Mouse (Mus musculus): ENCODE measurements around the gene Olfr625-ps1. TPM values are rescaled to one million over a fixed set of nuclear protein-coding genes. Genes with fewer than 3 reads are reported as not detected.
"Not testable (repeated sequence)": the region's sequence is repeated elsewhere in the genome, so short reads cannot be mapped to it uniquely, and the experiment has no call there.

The Olfr625-ps1 gene
- total and polyA plus RNA-seq, 3 experiments, result not detected

GRCm38 (mm10) chr7:103699469-103699868, 16.9 kb downstream of the Olfr625-ps1 start:
- no peak for TF ChIP-seq GATA1 (IDR thresholded peaks at IDR 0.05; ENCODE audit: borderline replicate concordance, low read length)
- TF ChIP-seq TAL1 (conservative IDR thresholded peaks at IDR 0.05; ENCODE audit: low read depth, low read length), result no peak
- TF ChIP-seq GATA2 (IDR thresholded peaks at IDR 0.05; ENCODE audit: borderline replicate concordance, low read depth, low read length), result no peak
- no peak for TF ChIP-seq POLR2AphosphoS5 (IDR thresholded peaks at IDR 0.05; ENCODE audit: insufficient replicate concordance, low read depth, low read length)
- no peak for TF ChIP-seq CTCF (IDR thresholded peaks at IDR 0.05; ENCODE audit: low read depth, low read length)
- Histone ChIP-seq H3K4me3 (ENCODE audit: low read depth, low read length) (no peak overlapping the region), H3K4me1 (ENCODE audit: insufficient read depth, low read depth, low read length) (no peaks in the 10 kb centered on the region), H3K36me3 (replicated peaks) (no peaks in the 10 kb centered on the region), H3K27me3 (ENCODE audit: insufficient read depth, low read length) (no peaks in the 10 kb centered on the region), H3K9me3 (replicated peaks) (no peaks in the 10 kb centered on the region)
- no peak for ATAC-seq (ENCODE audit: extremely low read depth, insufficient number of reproducible peaks, low FRiP score, poor library complexity, severe bottlenecking)
- no peak for DNase-seq (ENCODE audit: low spot score)

GRCm38 (mm10) chr7:103712024-103712423, 29.5 kb downstream of the Olfr625-ps1 start:
- Histone ChIP-seq H3K27me3 (ENCODE audit: insufficient read depth, low read length) (no peaks in the 10 kb centered on the region), H3K9me3 (replicated peaks) (no peaks in the 10 kb centered on the region), H3K36me3 (replicated peaks) (no peaks in the 10 kb centered on the region), H3K4me3 (ENCODE audit: low read depth, low read length) (no peak overlapping the region), H3K4me1 (ENCODE audit: insufficient read depth, low read depth, low read length) (no peaks in the 10 kb centered on the region)
- ATAC-seq (ENCODE audit: extremely low read depth, insufficient number of reproducible peaks, low FRiP score, poor library complexity, severe bottlenecking) (no peak), DNase-seq (ENCODE audit: low spot score) (no peak)
- TF ChIP-seq CTCF (IDR thresholded peaks at IDR 0.05; ENCODE audit: low read depth, low read length), result no peak
- no peak for TF ChIP-seq GATA1 (IDR thresholded peaks at IDR 0.05; ENCODE audit: borderline replicate concordance, low read length)
- no peak for TF ChIP-seq TAL1 (conservative IDR thresholded peaks at IDR 0.05; ENCODE audit: low read depth, low read length)
- no peak for TF ChIP-seq POLR2AphosphoS5 (IDR thresholded peaks at IDR 0.05; ENCODE audit: insufficient replicate concordance, low read depth, low read length)
- TF ChIP-seq GATA2 (IDR thresholded peaks at IDR 0.05; ENCODE audit: borderline replicate concordance, low read depth, low read length), result no peak

- DNase-seq (ENCODE audit: low spot score), result no peak
- Histone ChIP-seq H3K4me1 (ENCODE audit: insufficient read depth, low read depth, low read length) (no peaks in the 10 kb centered on the region), H3K27me3 (ENCODE audit: insufficient read depth, low read length) (no peaks in the 10 kb centered on the region), H3K4me3 (ENCODE audit: low read depth, low read length) (no peak within 1 kb of the TSS), H3K36me3 (replicated peaks) (no peaks in the 10 kb centered on the region), H3K9me3 (replicated peaks) (no peaks in the 10 kb centered on the region)
- TF ChIP-seq GATA1 (IDR thresholded peaks at IDR 0.05; ENCODE audit: borderline replicate concordance, low read length) (no peak), TAL1 (conservative IDR thresholded peaks at IDR 0.05; ENCODE audit: low read depth, low read length) (no peak), POLR2AphosphoS5 (IDR thresholded peaks at IDR 0.05; ENCODE audit: insufficient replicate concordance, low read depth, low read length) (no peak), CTCF (IDR thresholded peaks at IDR 0.05; ENCODE audit: low read depth, low read length) (no peak), GATA2 (IDR thresholded peaks at IDR 0.05; ENCODE audit: borderline replicate concordance, low read depth, low read length) (no peak)
- ATAC-seq (ENCODE audit: extremely low read depth, insufficient number of reproducible peaks, low FRiP score, poor library complexity, severe bottlenecking), result no peak
Observed at GRCm38 (mm10) chr7:103714371-103714770, 31.9 kb downstream of the Olfr625-ps1 start, which contains the start of gene Olfr243. Olfr243 (plus strand) TSS chr7:103714671.

GRCm38 (mm10) chr7:103716398-103716797, 33.9 kb downstream of the Olfr625-ps1 start:
- not testable (repeated sequence) for H3K4me1 ChIP-seq (ENCODE audit: insufficient read depth, low read depth, low read length); H3K4me3 ChIP-seq (ENCODE audit: low read depth, low read length); DNase-seq (ENCODE audit: low spot score); H3K36me3 ChIP-seq (replicated peaks); H3K9me3 ChIP-seq (replicated peaks); ATAC-seq (ENCODE audit: extremely low read depth, insufficient number of reproducible peaks, low FRiP score, poor library complexity, severe bottlenecking); H3K27me3 ChIP-seq (ENCODE audit: insufficient read depth, low read length)

- no peak within 1 kb of the TSS for H3K4me3 ChIP-seq (ENCODE audit: low read depth, low read length)
- no peaks in the 10 kb centered on the region for H3K4me1 ChIP-seq (ENCODE audit: insufficient read depth, low read depth, low read length)
- no peaks in the 10 kb centered on the region for H3K9me3 ChIP-seq (replicated peaks)
- ATAC-seq (ENCODE audit: extremely low read depth, insufficient number of reproducible peaks, low FRiP score, poor library complexity, severe bottlenecking), result no peak
- no peaks in the 10 kb centered on the region for H3K36me3 ChIP-seq (replicated peaks)
- H3K27me3 ChIP-seq (ENCODE audit: insufficient read depth, low read length), result no peaks in the 10 kb centered on the region
- no peak for TF ChIP-seq GATA2 (IDR thresholded peaks at IDR 0.05; ENCODE audit: borderline replicate concordance, low read depth, low read length)
- TF ChIP-seq POLR2AphosphoS5 (IDR thresholded peaks at IDR 0.05; ENCODE audit: insufficient replicate concordance, low read depth, low read length), result no peak
- TF ChIP-seq GATA1 (IDR thresholded peaks at IDR 0.05; ENCODE audit: borderline replicate concordance, low read length), result no peak
- TF ChIP-seq TAL1 (conservative IDR thresholded peaks at IDR 0.05; ENCODE audit: low read depth, low read length), result no peak
- no peak for TF ChIP-seq CTCF (IDR thresholded peaks at IDR 0.05; ENCODE audit: low read depth, low read length)
- no peak for DNase-seq (ENCODE audit: low spot score)
Observed at GRCm38 (mm10) chr7:103730074-103730473, 47.6 kb downstream of the Olfr625-ps1 start, which contains the start of gene Olfr628. Olfr628 (plus strand) TSS chr7:103730374.

Other genes starting within 250 kb of the Olfr625-ps1 start
Only the 20 nearest of the 34 such genes appear.
- gene Olfr612, start 140.0 kb upstream of the Olfr625-ps1 start, total RNA-seq (2014; fragmentation: Nextera tagmentation), result not detected in 2 replicates
- 0.35 TPM in 1 of 2 replicates, not detected in the other for gene Olfr612, start 140.0 kb upstream of the Olfr625-ps1 start, total RNA-seq (2017)
- gene Olfr612, start 140.0 kb upstream of the Olfr625-ps1 start, polyA plus RNA-seq (2012), result not detected in 2 replicates
- not detected in 2 replicates for gene Olfr613, start 134.6 kb upstream of the Olfr625-ps1 start, total RNA-seq (2014; fragmentation: Nextera tagmentation)
- gene Olfr613, start 134.6 kb upstream of the Olfr625-ps1 start, total RNA-seq (2017), result 0.05 TPM in 1 of 2 replicates, not detected in the other
- not detected in 2 replicates for gene Olfr613, start 134.6 kb upstream of the Olfr625-ps1 start, polyA plus RNA-seq (2012)
- not detected in 2 replicates for gene Olfr615, start 126.6 kb upstream of the Olfr625-ps1 start, total RNA-seq (2014; fragmentation: Nextera tagmentation)
- 0.12 TPM in 1 of 2 replicates, not detected in the other for gene Olfr615, start 126.6 kb upstream of the Olfr625-ps1 start, total RNA-seq (2017)
- not detected in 2 replicates for gene Olfr615, start 126.6 kb upstream of the Olfr625-ps1 start, polyA plus RNA-seq (2012)
- not detected in 2 replicates for gene Olfr616, start 113.6 kb upstream of the Olfr625-ps1 start, total RNA-seq (2014; fragmentation: Nextera tagmentation)
- 0.55 TPM in 1 of 2 replicates, not detected in the other for gene Olfr616, start 113.6 kb upstream of the Olfr625-ps1 start, total RNA-seq (2017)
- gene Olfr616, start 113.6 kb upstream of the Olfr625-ps1 start, polyA plus RNA-seq (2012), result not detected in 2 replicates
- not detected in 2 replicates for gene Olfr617, start 109.7 kb upstream of the Olfr625-ps1 start, total RNA-seq (2014; fragmentation: Nextera tagmentation)
- 0.49 TPM in 1 of 2 replicates, not detected in the other for gene Olfr617, start 109.7 kb upstream of the Olfr625-ps1 start, total RNA-seq (2017)
- gene Olfr617, start 109.7 kb upstream of the Olfr625-ps1 start, polyA plus RNA-seq (2012), result not detected in 2 replicates
- gene Olfr618, start 92.6 kb upstream of the Olfr625-ps1 start, total RNA-seq (2014; fragmentation: Nextera tagmentation), result not detected in 2 replicates
- gene Olfr618, start 92.6 kb upstream of the Olfr625-ps1 start, total RNA-seq (2017), result 0.05 TPM in 1 of 2 replicates, not detected in the other
- gene Olfr618, start 92.6 kb upstream of the Olfr625-ps1 start, polyA plus RNA-seq (2012), result not detected in 2 replicates
- not detected in 2 replicates for gene Olfr619, start 82.1 kb upstream of the Olfr625-ps1 start, total RNA-seq (2014; fragmentation: Nextera tagmentation)
- gene Olfr619, start 82.1 kb upstream of the Olfr625-ps1 start, total RNA-seq (2017), result not detected in 2 replicates
- not detected in 2 replicates for gene Olfr619, start 82.1 kb upstream of the Olfr625-ps1 start, polyA plus RNA-seq (2012)
- not detected in 2 replicates for gene Olfr620, start 70.2 kb upstream of the Olfr625-ps1 start, total RNA-seq (2014; fragmentation: Nextera tagmentation)
- 0.05 and 0.06 TPM in 2 replicates for gene Olfr620, start 70.2 kb upstream of the Olfr625-ps1 start, total RNA-seq (2017)
- gene Olfr620, start 70.2 kb upstream of the Olfr625-ps1 start, polyA plus RNA-seq (2012), result not detected in 2 replicates
- not detected in 2 replicates for gene Olfr622, start 40.0 kb upstream of the Olfr625-ps1 start, total RNA-seq (2014; fragmentation: Nextera tagmentation)
- gene Olfr622, start 40.0 kb upstream of the Olfr625-ps1 start, total RNA-seq (2017), result 0.16 TPM in 1 of 2 replicates, not detected in the other
- gene Olfr622, start 40.0 kb upstream of the Olfr625-ps1 start, polyA plus RNA-seq (2012), result not detected in 2 replicates
- not detected in 2 replicates for gene Olfr623, start 19.0 kb upstream of the Olfr625-ps1 start, total RNA-seq (2014; fragmentation: Nextera tagmentation)
- gene Olfr623, start 19.0 kb upstream of the Olfr625-ps1 start, total RNA-seq (2017), result 0.05 TPM in 1 of 2 replicates, not detected in the other
- gene Olfr623, start 19.0 kb upstream of the Olfr625-ps1 start, polyA plus RNA-seq (2012), result not detected in 2 replicates
- not detected in 2 replicates for gene Olfr624, start 11.5 kb upstream of the Olfr625-ps1 start, total RNA-seq (2014; fragmentation: Nextera tagmentation)
- 0.12 and 0.22 TPM in 2 replicates for gene Olfr624, start 11.5 kb upstream of the Olfr625-ps1 start, total RNA-seq (2017)
- not detected in 2 replicates for gene Olfr624, start 11.5 kb upstream of the Olfr625-ps1 start, polyA plus RNA-seq (2012)
- not detected in 2 replicates for gene Olfr243, start 32.0 kb downstream of the Olfr625-ps1 start, total RNA-seq (2014; fragmentation: Nextera tagmentation)
- gene Olfr243, start 32.0 kb downstream of the Olfr625-ps1 start, total RNA-seq (2017), result not detected in 2 replicates
- not detected in 2 replicates for gene Olfr243, start 32.0 kb downstream of the Olfr625-ps1 start, polyA plus RNA-seq (2012)
- not detected in 2 replicates for gene Olfr628, start 47.7 kb downstream of the Olfr625-ps1 start, total RNA-seq (2014; fragmentation: Nextera tagmentation)
- 0.33 TPM in 1 of 2 replicates, not detected in the other for gene Olfr628, start 47.7 kb downstream of the Olfr625-ps1 start, total RNA-seq (2017)
- not detected in 2 replicates for gene Olfr628, start 47.7 kb downstream of the Olfr625-ps1 start, polyA plus RNA-seq (2012)
- gene Olfr629, start 62.2 kb downstream of the Olfr625-ps1 start, total RNA-seq (2014; fragmentation: Nextera tagmentation), result not detected in 2 replicates
- gene Olfr629, start 62.2 kb downstream of the Olfr625-ps1 start, total RNA-seq (2017), result 0.16 TPM in 1 of 2 replicates, not detected in the other
- gene Olfr629, start 62.2 kb downstream of the Olfr625-ps1 start, polyA plus RNA-seq (2012), result not detected in 2 replicates
- gene Olfr630, start 74.6 kb downstream of the Olfr625-ps1 start, total RNA-seq (2014; fragmentation: Nextera tagmentation), result not detected in 2 replicates
- 0.11 TPM in 1 of 2 replicates, not detected in the other for gene Olfr630, start 74.6 kb downstream of the Olfr625-ps1 start, total RNA-seq (2017)
- gene Olfr630, start 74.6 kb downstream of the Olfr625-ps1 start, polyA plus RNA-seq (2012), result not detected in 2 replicates
- gene Olfr69, start 88.9 kb downstream of the Olfr625-ps1 start, total RNA-seq (2014; fragmentation: Nextera tagmentation), result not detected in 2 replicates
- not detected in 2 replicates for gene Olfr69, start 88.9 kb downstream of the Olfr625-ps1 start, total RNA-seq (2017)
- gene Olfr69, start 88.9 kb downstream of the Olfr625-ps1 start, polyA plus RNA-seq (2012), result not detected in 2 replicates
- not detected in 2 replicates for gene Olfr68, start 97.0 kb downstream of the Olfr625-ps1 start, total RNA-seq (2014; fragmentation: Nextera tagmentation)
- gene Olfr68, start 97.0 kb downstream of the Olfr625-ps1 start, total RNA-seq (2017), result 0.06 and 0.22 TPM in 2 replicates
- gene Olfr68, start 97.0 kb downstream of the Olfr625-ps1 start, polyA plus RNA-seq (2012), result not detected in 2 replicates
- not detected in 2 replicates for gene Olfr67, start 109.1 kb downstream of the Olfr625-ps1 start, total RNA-seq (2014; fragmentation: Nextera tagmentation)
- gene Olfr67, start 109.1 kb downstream of the Olfr625-ps1 start, total RNA-seq (2017), result not detected in 2 replicates
- gene Olfr67, start 109.1 kb downstream of the Olfr625-ps1 start, polyA plus RNA-seq (2012), result 0.01 TPM in 1 of 2 replicates, not detected in the other
- 14.8 and 396 TPM in 2 replicates for gene Hbb-bt, start 131.3 kb downstream of the Olfr625-ps1 start, total RNA-seq (2014; fragmentation: Nextera tagmentation)
- gene Hbb-bt, start 131.3 kb downstream of the Olfr625-ps1 start, total RNA-seq (2017), result 3.3 and 7.8 TPM in 2 replicates
- gene Hbb-bt, start 131.3 kb downstream of the Olfr625-ps1 start, polyA plus RNA-seq (2012), result 27.9 and 40.4 TPM in 2 replicates
- gene Hbb-bs, start 145.4 kb downstream of the Olfr625-ps1 start, total RNA-seq (2014; fragmentation: Nextera tagmentation), result 153 and 3,173 TPM in 2 replicates
- gene Hbb-bs, start 145.4 kb downstream of the Olfr625-ps1 start, total RNA-seq (2017), result 10.4 and 23.5 TPM in 2 replicates
- 137 and 158 TPM in 2 replicates for gene Hbb-bs, start 145.4 kb downstream of the Olfr625-ps1 start, polyA plus RNA-seq (2012)

Measured in G1E (cell line).